ENCODE assay signal across 29 mouse cellular contexts in the genomic region with DNA sequence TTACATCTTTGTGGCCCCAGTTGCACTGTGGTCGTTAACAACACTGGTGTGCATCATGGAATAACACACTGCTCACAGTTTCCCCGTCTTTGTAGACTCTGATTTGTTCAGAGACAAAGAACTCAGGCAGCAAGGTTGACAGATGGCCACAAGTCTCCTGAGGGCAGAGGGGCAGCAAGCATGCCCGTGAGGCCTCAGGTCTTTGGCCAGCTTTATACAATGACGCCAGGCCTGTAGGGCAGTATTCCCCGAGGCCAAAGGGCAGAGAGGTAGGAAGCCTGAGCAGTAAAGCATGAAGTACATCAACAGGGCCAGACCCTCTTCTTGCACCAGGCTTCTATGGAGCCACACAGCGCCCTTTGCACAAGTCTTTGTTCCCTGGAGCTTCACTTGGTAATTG. TPM values are rescaled to one million over a fixed set of nuclear protein-coding genes. Genes with fewer than 3 reads are reported as not detected.
A peak's percentile ranks its signal among the peaks of the same experiment; 100 is the strongest.
DNase-seq lines count a peak whose midpoint lies in the region; ATAC-seq lines count a peak whose summit lies in the region.
"Had no signal": no experiment of that assay in that cellular context is flagged by ENCODE, and none has a peak within 500 bp of the region (broad histone marks: within the 10 kb centered on the region; RNA-seq: fewer than 3 reads in every experiment).

No protein-coding gene starts in this region.

- H3K27ac ChIP-seq in hindbrain, embryonic 11.5 days (ENCODE audit: low read depth, low read length), result no peak overlapping the region
- no peak overlapping the region for H3K27ac ChIP-seq in hindbrain, embryonic 12.5 days
- H3K27ac ChIP-seq in midbrain, embryonic 10.5 days (replicated peaks), result peak overlapping the region; percentile 53
- no peak overlapping the region for H3K27ac ChIP-seq in midbrain, embryonic 14.5 days (replicated peaks; ENCODE audit: low read depth, low read length)
- no peak overlapping the region for H3K27ac ChIP-seq in kidney, embryonic 15.5 days
- H3K27ac ChIP-seq: heart, embryonic 13.5 days; liver, embryonic 14.5 days; macrophage had no signal

- H3K4me3 ChIP-seq in hindbrain, embryonic 11.5 days (ENCODE audit: low read depth, low read length), result no peak overlapping the region
- H3K4me3 ChIP-seq in hindbrain, embryonic 12.5 days, result no peak overlapping the region
- H3K4me3 ChIP-seq in midbrain, embryonic 10.5 days, result no peak overlapping the region
- no peak overlapping the region for H3K4me3 ChIP-seq in midbrain, embryonic 14.5 days (replicated peaks; ENCODE audit: low read depth, low read length)
- no peak overlapping the region for H3K4me3 ChIP-seq in kidney, embryonic 15.5 days (replicated peaks)
- H3K4me3 ChIP-seq: erythroblast, embryonic 14.5 days; heart, embryonic 13.5 days had no signal

- peak; percentile 37 to 47 for DNase-seq in cerebellum, postnatal 14 days
- DNase-seq in cerebellum, adult 11 months, result no peak
- no peak for DNase-seq in hindbrain, embryonic 11.5 days (ENCODE audit: low spot score)
- no peak for DNase-seq in midbrain, embryonic 10.5 days (ENCODE audit: low spot score)
- DNase-seq in midbrain, embryonic 14.5 days, result no peak
- no peak for DNase-seq in spleen, adult 18-20 months
- DNase-seq: adrenal gland, postnatal 10 days; cerebellum, adult 9-10 months; gastrocnemius, postnatal 25 days; heart, adult 18-20 months; heart, postnatal 10 days; layer of hippocampus, postnatal 36 days; liver; lung, adult 2 months; lung, postnatal 10 days; right cerebral cortex, adult 18-20 months; right cerebral cortex, postnatal 4 days; thymus, adult 2 months; thymus, postnatal 36 days had no signal

- 0 out of 2 replicates have a peak, but pooled peaks have one; percentile 32 for ATAC-seq in hindbrain, embryonic 11.5 days (ENCODE audit: low FRiP score)
- ATAC-seq in hindbrain, embryonic 12.5 days (ENCODE audit: low FRiP score), result no peak
- no peak for ATAC-seq in midbrain, embryonic 14.5 days (ENCODE audit: low FRiP score, low TSS enrichment)
- ATAC-seq in kidney, embryonic 15.5 days (replicated peaks; ENCODE audit: low FRiP score), result 0 out of 2 replicates have a peak, but pooled peaks have one; percentile 46
- ATAC-seq: forebrain, embryonic 14.5 days; intestine, embryonic 16.5 days had no signal

- H3K9me3 ChIP-seq in hindbrain, embryonic 11.5 days (ENCODE audit: control insufficient read depth, low read length), result no peaks in the 10 kb centered on the region
- H3K9me3 ChIP-seq in hindbrain, embryonic 12.5 days (replicated peaks), result no peaks in the 10 kb centered on the region
- no peaks in the 10 kb centered on the region for H3K9me3 ChIP-seq in midbrain, embryonic 10.5 days (replicated peaks)
- no peaks in the 10 kb centered on the region for H3K9me3 ChIP-seq in midbrain, embryonic 14.5 days (ENCODE audit: control insufficient read depth, low read length)
- H3K9me3 ChIP-seq in kidney, embryonic 15.5 days (replicated peaks), result no peaks in the 10 kb centered on the region
- H3K9me3 ChIP-seq: G1E; heart, embryonic 13.5 days had no signal

- no peaks in the 10 kb centered on the region for H3K36me3 ChIP-seq in hindbrain, embryonic 11.5 days (ENCODE audit: control insufficient read depth, insufficient read depth, low read length)
- no peaks in the 10 kb centered on the region for H3K36me3 ChIP-seq in hindbrain, embryonic 12.5 days
- peaks cover 2% of the 10 kb centered on the region for H3K36me3 ChIP-seq in midbrain, embryonic 10.5 days
- 0 out of 2 replicates have a peak, but pooled peaks cover under 1% of the 10 kb centered on the region for H3K36me3 ChIP-seq in midbrain, embryonic 14.5 days (ENCODE audit: control insufficient read depth, insufficient read depth, low read length)
- no peaks in the 10 kb centered on the region for H3K36me3 ChIP-seq in kidney, embryonic 15.5 days
- H3K36me3 ChIP-seq: heart, embryonic 13.5 days had no signal

- peaks cover 4% of the 10 kb centered on the region for H3K4me1 ChIP-seq in hindbrain, embryonic 11.5 days (replicated peaks; ENCODE audit: control insufficient read depth, insufficient read depth, low read length)
- peaks cover 19% of the 10 kb centered on the region for H3K4me1 ChIP-seq in hindbrain, embryonic 12.5 days
- H3K4me1 ChIP-seq in midbrain, embryonic 10.5 days, result peaks cover 24% of the 10 kb centered on the region
- no peaks in the 10 kb centered on the region for H3K4me1 ChIP-seq in midbrain, embryonic 14.5 days (ENCODE audit: control insufficient read depth, insufficient read depth, low read length)
- H3K4me1 ChIP-seq in kidney, embryonic 15.5 days, result peaks cover 11% of the 10 kb centered on the region

- no peak overlapping the region for H3K9ac ChIP-seq in hindbrain, embryonic 11.5 days (ENCODE audit: low read depth, low read length)
- no peak overlapping the region for H3K9ac ChIP-seq in hindbrain, embryonic 12.5 days
- no peak overlapping the region for H3K9ac ChIP-seq in midbrain, embryonic 14.5 days (replicated peaks; ENCODE audit: low read length)
- no peak overlapping the region for H3K9ac ChIP-seq in kidney, embryonic 15.5 days
- H3K9ac ChIP-seq: heart, embryonic 13.5 days; liver, embryonic 14.5 days had no signal

- 41% methylated on average over 6 of the region's 6 CpGs for WGBS in hindbrain, embryonic 11.5 days
- WGBS in hindbrain, embryonic 12.5 days, result 45% methylated on average over 6 of the region's 6 CpGs
- WGBS in midbrain, embryonic 10.5 days, result 67% methylated on average over 6 of the region's 6 CpGs
- WGBS in midbrain, embryonic 14.5 days, result 46% methylated on average over 6 of the region's 6 CpGs
- WGBS in kidney, embryonic 15.5 days, result 39% methylated on average over 6 of the region's 6 CpGs

- no peaks in the 10 kb centered on the region for H3K27me3 ChIP-seq in hindbrain, embryonic 11.5 days (ENCODE audit: control insufficient read depth, insufficient read depth, low read length)
- H3K27me3 ChIP-seq in hindbrain, embryonic 12.5 days, result no peaks in the 10 kb centered on the region
- H3K27me3 ChIP-seq in midbrain, embryonic 10.5 days (ENCODE audit: low read depth, poor library complexity, severe bottlenecking), result no peaks in the 10 kb centered on the region
- no peaks in the 10 kb centered on the region for H3K27me3 ChIP-seq in midbrain, embryonic 14.5 days (ENCODE audit: control insufficient read depth, insufficient read depth, low read length)
- peaks cover 3% of the 10 kb centered on the region; the same call in 1 of the 2 replicates for H3K27me3 ChIP-seq in kidney, embryonic 15.5 days
- H3K27me3 ChIP-seq: heart, embryonic 13.5 days had no signal

- H3K4me2 ChIP-seq in hindbrain, embryonic 11.5 days (replicated peaks; ENCODE audit: low read depth, low read length), result no peak overlapping the region
- no peak overlapping the region for H3K4me2 ChIP-seq in hindbrain, embryonic 12.5 days (replicated peaks)
- no peak overlapping the region for H3K4me2 ChIP-seq in midbrain, embryonic 14.5 days (ENCODE audit: low read length)
- H3K4me2 ChIP-seq in kidney, embryonic 15.5 days, result no peak overlapping the region
- H3K4me2 ChIP-seq: heart, embryonic 13.5 days had no signal

RNA-seq across cellular contexts. Expression of gene Tcfl5, which starts 12.6 kb away (rescaled TPM):
- polyA plus RNA-seq in hindbrain, embryonic 11.5 days (2014; fragmentation: Nextera tagmentation; extraction: Ambion mirVana), result 0.38 and 0.60 TPM in 2 replicates
- 0.30 and 0.44 TPM in 2 replicates for polyA plus RNA-seq in hindbrain, embryonic 12.5 days (2016; fragmentation: Nextera tagmentation; extraction: Ambion mirVana)
- polyA plus RNA-seq in midbrain, embryonic 10.5 days (2016; fragmentation: Nextera tagmentation; extraction: Ambion mirVana), result 0.22 and 0.26 TPM in 2 replicates
- polyA plus RNA-seq in midbrain, embryonic 14.5 days (2014; fragmentation: Nextera tagmentation; extraction: Ambion mirVana), result 0.42 and 0.53 TPM in 2 replicates
- 0.21 and 0.23 TPM in 2 replicates for polyA plus RNA-seq in kidney, embryonic 15.5 days (2015; fragmentation: Nextera tagmentation; extraction: Ambion mirVana)
- polyA plus RNA-seq: erythroblast, embryonic 14.5 days; G1E; heart, embryonic 13.5 days; large intestine, adult 2 months; macrophage had no signal

RNA-seq across cellular contexts. Expression of gene Dido1, which starts 54.6 kb away (rescaled TPM):
- 29.5 and 39.7 TPM in 2 replicates for polyA plus RNA-seq in hindbrain, embryonic 11.5 days (2014; fragmentation: Nextera tagmentation; extraction: Ambion mirVana)
- 37.2 and 42.1 TPM in 2 replicates for polyA plus RNA-seq in hindbrain, embryonic 12.5 days (2016; fragmentation: Nextera tagmentation; extraction: Ambion mirVana)
- 30.9 and 34.6 TPM in 2 replicates for polyA plus RNA-seq in midbrain, embryonic 10.5 days (2016; fragmentation: Nextera tagmentation; extraction: Ambion mirVana)
- polyA plus RNA-seq in midbrain, embryonic 14.5 days (2014; fragmentation: Nextera tagmentation; extraction: Ambion mirVana), result 31.2 and 38.1 TPM in 2 replicates
- 28.4 and 29.7 TPM in 2 replicates for polyA plus RNA-seq in kidney, embryonic 15.5 days (2015; fragmentation: Nextera tagmentation; extraction: Ambion mirVana)

RNA-seq across cellular contexts. Expression of gene Gid8, which starts 54.8 kb away (rescaled TPM):
- 59.6 and 70.0 TPM in 2 replicates for polyA plus RNA-seq in hindbrain, embryonic 11.5 days (2014; fragmentation: Nextera tagmentation; extraction: Ambion mirVana)
- 54.8 and 57.3 TPM in 2 replicates for polyA plus RNA-seq in hindbrain, embryonic 12.5 days (2016; fragmentation: Nextera tagmentation; extraction: Ambion mirVana)
- 50.2 TPM in 2 replicates for polyA plus RNA-seq in midbrain, embryonic 10.5 days (2016; fragmentation: Nextera tagmentation; extraction: Ambion mirVana)
- 51.8 and 64.9 TPM in 2 replicates for polyA plus RNA-seq in midbrain, embryonic 14.5 days (2014; fragmentation: Nextera tagmentation; extraction: Ambion mirVana)
- 55.8 TPM in 2 replicates for polyA plus RNA-seq in kidney, embryonic 15.5 days (2015; fragmentation: Nextera tagmentation; extraction: Ambion mirVana)

RNA-seq across cellular contexts. Expression of gene Col9a3, which starts 57.6 kb away (rescaled TPM):
- polyA plus RNA-seq in hindbrain, embryonic 11.5 days (2014; fragmentation: Nextera tagmentation; extraction: Ambion mirVana), result 22.3 and 22.6 TPM in 2 replicates
- 171 and 195 TPM in 2 replicates for polyA plus RNA-seq in hindbrain, embryonic 12.5 days (2016; fragmentation: Nextera tagmentation; extraction: Ambion mirVana)
- polyA plus RNA-seq in midbrain, embryonic 10.5 days (2016; fragmentation: Nextera tagmentation; extraction: Ambion mirVana), result 2.6 and 3.7 TPM in 2 replicates
- polyA plus RNA-seq in midbrain, embryonic 14.5 days (2014; fragmentation: Nextera tagmentation; extraction: Ambion mirVana), result 26.6 and 27.7 TPM in 2 replicates
- 8.8 and 9.8 TPM in 2 replicates for polyA plus RNA-seq in kidney, embryonic 15.5 days (2015; fragmentation: Nextera tagmentation; extraction: Ambion mirVana)

Comparison
In these comparisons a context has a peak if more than half of its experiments do, and no peak if none do; other contexts are left out.
1. DNase-seq: peak in cerebellum, postnatal 14 days (2 of 2); none in cerebellum, adult 11 months (single experiment), hindbrain, embryonic 11.5 days (single experiment), midbrain, embryonic 10.5 days (single experiment), midbrain, embryonic 14.5 days (single experiment) and spleen, adult 18-20 months (0 of 2).
2. ATAC-seq: peak in hindbrain, embryonic 11.5 days (single experiment) and kidney, embryonic 15.5 days (single experiment); none in hindbrain, embryonic 12.5 days (single experiment) and midbrain, embryonic 14.5 days (single experiment).